Mouse (Mus musculus): ENCODE results near the gene Olfr764-ps1. TPM values are rescaled to one million over a fixed set of nuclear protein-coding genes. Genes with fewer than 3 reads are reported as not detected.
"Not testable (repeated sequence)": the region's sequence is repeated elsewhere in the genome, so short reads cannot be mapped to it uniquely, and the experiment has no call there.

The Olfr764-ps1 gene
- not detected in 2 replicates for polyA plus RNA-seq (2012; ENCODE audit: insufficient read depth, insufficient read length, missing spikeins)

DNA sequence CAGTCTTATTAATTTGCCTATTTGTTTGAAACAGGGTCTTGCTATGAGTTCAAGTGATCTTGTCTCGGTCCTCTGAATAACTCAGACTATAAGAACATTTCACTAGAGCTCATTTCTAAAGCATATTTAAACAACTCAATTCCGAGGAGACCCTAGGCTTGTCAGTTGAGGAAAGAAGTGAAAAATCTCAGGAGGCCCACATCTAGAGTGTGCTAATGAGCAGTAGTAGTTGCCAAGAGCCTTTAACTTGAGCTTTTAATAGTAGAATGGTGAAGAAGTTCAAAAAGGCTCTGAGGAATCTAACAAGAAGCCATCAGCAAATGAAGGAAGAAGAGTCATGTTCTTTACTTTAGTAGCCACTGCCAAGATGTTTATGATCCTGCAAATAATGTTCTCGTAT is at the start of gene Olfr764-ps1:
Gene Olfr764-ps1, minus strand, starts transcription at position 101 of the 400 bp plus-strand sequence.
- H3K4me1 ChIP-seq (ENCODE audit: control insufficient read depth, insufficient read depth, low read length), result no peaks in the 10 kb centered on the region
- no peak for TF ChIP-seq CTCF (IDR thresholded peaks at IDR 0.05; ENCODE audit: low read depth, low read length)
- TF ChIP-seq POLR2A (IDR thresholded peaks at IDR 0.05; ENCODE audit: borderline replicate concordance, low read depth, low read length), result no peak
- no peak within 1 kb of the TSS for H3K4me3 ChIP-seq (ENCODE audit: insufficient read depth, low read length)
- no peak within 1 kb of the TSS for H3K27ac ChIP-seq (ENCODE audit: insufficient read depth, low read depth, low read length)

DNA sequence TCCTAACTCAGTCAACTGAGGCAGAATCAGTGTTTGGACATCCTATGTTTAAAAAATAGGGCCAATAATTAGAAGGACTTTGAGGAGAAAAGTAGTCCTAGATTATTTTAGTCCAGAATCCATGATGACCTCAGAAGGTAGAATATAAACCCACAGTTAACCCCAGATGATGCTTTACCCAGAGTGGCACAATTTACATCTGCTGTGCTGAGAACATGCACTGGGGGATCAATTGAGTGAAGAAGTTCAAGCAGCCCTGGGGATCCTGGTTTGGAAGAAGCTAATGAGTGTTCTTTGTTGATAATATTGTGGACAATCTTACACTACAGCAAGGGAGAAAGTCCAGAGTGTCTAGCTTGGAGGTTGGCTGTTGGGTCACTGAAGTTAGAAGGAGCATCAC is 43.1 kb upstream of the Olfr764-ps1 start, which contains the start of gene Olfr767:
Gene Olfr767, minus strand, starts transcription at position 101 of the 400 bp plus-strand sequence.
- not testable (repeated sequence) for H3K27ac ChIP-seq (ENCODE audit: insufficient read depth, low read depth, low read length); H3K4me1 ChIP-seq (ENCODE audit: control insufficient read depth, insufficient read depth, low read length); H3K4me3 ChIP-seq (ENCODE audit: insufficient read depth, low read length)

DNA sequence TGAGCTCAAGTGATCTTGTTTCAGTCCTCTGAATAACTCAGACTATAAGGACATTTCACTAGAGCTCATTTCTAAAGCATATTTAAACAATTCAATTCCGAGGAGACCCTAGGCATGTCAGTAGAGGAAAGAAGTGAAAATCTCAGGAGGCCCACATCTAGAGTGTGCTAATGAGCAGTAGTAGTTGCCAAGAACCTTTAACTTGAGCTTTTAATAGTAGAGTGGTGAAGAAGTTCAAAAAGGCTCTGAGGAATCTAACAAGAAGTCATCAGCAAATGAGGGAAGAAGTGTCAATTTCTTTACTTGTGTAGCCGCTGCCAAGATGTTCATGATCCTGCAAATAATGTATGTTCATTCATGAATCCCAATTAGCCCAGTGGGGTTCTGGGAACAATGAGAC is 29.2 kb upstream of the Olfr764-ps1 start, which contains the start of gene Olfr766-ps1:
Gene Olfr766-ps1, minus strand, starts transcription at position 101 of the 400 bp plus-strand sequence.
- Histone ChIP-seq H3K27ac (ENCODE audit: insufficient read depth, low read depth, low read length) (no peak within 1 kb of the TSS), H3K4me1 (ENCODE audit: control insufficient read depth, insufficient read depth, low read length) (no peaks in the 10 kb centered on the region), H3K4me3 (ENCODE audit: insufficient read depth, low read length) (no peak within 1 kb of the TSS)
- no peak for TF ChIP-seq CTCF (IDR thresholded peaks at IDR 0.05; ENCODE audit: low read depth, low read length)
- no peak for TF ChIP-seq POLR2A (IDR thresholded peaks at IDR 0.05; ENCODE audit: borderline replicate concordance, low read depth, low read length)

DNA sequence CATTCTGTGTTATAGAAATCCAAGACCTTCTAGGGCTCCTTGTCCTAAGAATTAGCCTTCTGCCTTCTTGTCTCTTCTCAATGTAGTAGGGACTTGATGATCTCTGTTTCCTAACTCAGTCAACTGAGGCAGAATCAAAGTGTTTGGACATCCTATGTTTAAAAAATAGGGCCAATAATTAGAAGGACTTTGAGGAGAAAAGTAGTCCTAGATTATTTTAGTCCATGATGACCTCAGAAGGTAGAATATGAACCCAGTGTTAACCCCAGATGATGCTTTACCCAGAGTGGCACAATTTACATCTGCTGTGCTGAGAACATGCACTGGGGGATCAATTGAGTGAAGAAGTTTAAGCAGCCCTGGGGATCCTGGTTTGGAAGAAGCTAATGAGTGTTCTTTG is 10.2 kb upstream of the Olfr764-ps1 start, which contains the start of gene Olfr765:
Gene Olfr765, minus strand, starts transcription at position 101 of the 400 bp plus-strand sequence.
- H3K4me1 ChIP-seq (ENCODE audit: control insufficient read depth, insufficient read depth, low read length); H3K4me3 ChIP-seq (ENCODE audit: insufficient read depth, low read length); H3K27ac ChIP-seq (ENCODE audit: insufficient read depth, low read depth, low read length): not testable (repeated sequence)

DNA sequence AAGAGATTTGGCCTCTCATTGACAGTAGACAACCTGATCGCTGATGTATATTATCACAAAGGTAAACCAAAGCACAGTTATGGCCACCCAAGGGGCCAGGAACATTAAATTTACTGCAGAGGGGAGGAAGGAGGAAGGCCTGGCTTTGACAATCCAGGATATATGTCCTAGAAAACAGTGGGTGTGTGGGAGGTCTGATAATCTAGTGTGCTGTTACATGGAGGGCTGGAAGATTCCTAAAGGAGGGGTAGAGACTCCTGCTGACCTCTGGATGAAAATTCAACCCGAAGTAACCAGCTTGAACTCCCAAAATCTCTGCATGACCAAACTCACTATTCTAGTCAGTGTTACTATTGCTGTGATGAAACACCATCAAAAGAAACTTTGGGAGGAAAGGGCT is 11.4 kb downstream of the Olfr764-ps1 start:
- H3K27ac ChIP-seq (ENCODE audit: insufficient read depth, low read depth, low read length), result no peak overlapping the region
- H3K4me3 ChIP-seq (ENCODE audit: insufficient read depth, low read length), result no peak overlapping the region
- TF ChIP-seq POLR2A (IDR thresholded peaks at IDR 0.05; ENCODE audit: borderline replicate concordance, low read depth, low read length) (no peak), CTCF (IDR thresholded peaks at IDR 0.05; ENCODE audit: low read depth, low read length) (no peak)
- no peaks in the 10 kb centered on the region for H3K4me1 ChIP-seq (ENCODE audit: control insufficient read depth, insufficient read depth, low read length)

DNA sequence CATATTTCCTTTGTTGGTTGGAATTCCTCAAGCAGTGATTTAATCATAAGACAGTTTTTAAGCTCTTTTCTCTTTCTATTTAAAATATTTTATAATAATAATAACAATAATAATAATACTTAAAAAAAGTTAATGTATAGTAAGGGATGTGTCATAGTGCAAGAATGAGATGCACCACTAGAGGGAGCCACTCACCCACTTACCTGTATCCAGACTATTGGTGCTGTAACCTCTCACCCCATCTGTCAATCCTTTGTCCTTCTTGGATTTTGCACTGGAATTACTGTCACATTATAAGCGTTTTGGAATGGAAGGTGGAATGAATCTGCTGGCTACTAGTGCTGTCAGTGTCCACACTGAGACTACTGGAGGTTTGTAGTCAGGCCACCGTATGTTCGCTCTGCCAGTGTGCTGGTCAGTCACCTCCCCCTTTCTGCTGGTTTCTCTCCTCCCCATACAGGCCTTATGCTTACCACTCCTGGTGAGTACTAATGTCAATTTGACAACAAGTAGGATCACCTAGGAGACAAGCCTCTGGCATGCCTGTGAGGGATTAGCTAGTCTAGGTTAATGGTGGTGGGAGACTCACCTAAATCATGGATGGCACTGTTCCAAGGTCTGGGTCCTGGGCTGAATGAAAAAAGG is 13.6 kb downstream of the Olfr764-ps1 start:
- Histone ChIP-seq H3K4me3 (ENCODE audit: insufficient read depth, low read length) (no peak overlapping the region), H3K4me1 (ENCODE audit: control insufficient read depth, insufficient read depth, low read length) (no peaks in the 10 kb centered on the region), H3K27ac (ENCODE audit: insufficient read depth, low read depth, low read length) (no peak overlapping the region)
- TF ChIP-seq CTCF (IDR thresholded peaks at IDR 0.05; ENCODE audit: low read depth, low read length), result no peak
- no peak for TF ChIP-seq POLR2A (IDR thresholded peaks at IDR 0.05; ENCODE audit: borderline replicate concordance, low read depth, low read length)

DNA sequence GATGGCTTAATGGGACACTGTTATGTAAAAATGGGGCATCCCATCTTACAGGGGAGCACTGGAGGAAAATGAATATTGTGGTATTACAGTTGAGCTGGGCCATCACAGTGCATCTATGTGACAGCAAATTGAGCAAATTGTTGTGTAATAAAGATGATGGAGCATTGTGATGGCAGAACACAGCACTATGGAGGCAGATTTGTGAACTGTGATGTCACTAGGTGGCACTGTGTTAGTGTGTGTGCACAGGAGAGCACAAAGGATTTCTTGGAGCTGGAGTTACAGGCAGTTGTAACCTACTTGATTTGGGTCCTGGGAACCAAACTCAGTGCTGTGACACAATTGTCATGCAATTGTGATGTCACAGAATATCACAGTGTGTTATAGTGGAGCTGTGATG is 16.4 kb downstream of the Olfr764-ps1 start:
- Histone ChIP-seq H3K4me3 (ENCODE audit: insufficient read depth, low read length) (no peak overlapping the region), H3K4me1 (ENCODE audit: control insufficient read depth, insufficient read depth, low read length) (no peaks in the 10 kb centered on the region), H3K27ac (ENCODE audit: insufficient read depth, low read depth, low read length) (no peak overlapping the region)
- TF ChIP-seq POLR2A (IDR thresholded peaks at IDR 0.05; ENCODE audit: borderline replicate concordance, low read depth, low read length), result no peak
- no peak for TF ChIP-seq CTCF (IDR thresholded peaks at IDR 0.05; ENCODE audit: low read depth, low read length)

DNA sequence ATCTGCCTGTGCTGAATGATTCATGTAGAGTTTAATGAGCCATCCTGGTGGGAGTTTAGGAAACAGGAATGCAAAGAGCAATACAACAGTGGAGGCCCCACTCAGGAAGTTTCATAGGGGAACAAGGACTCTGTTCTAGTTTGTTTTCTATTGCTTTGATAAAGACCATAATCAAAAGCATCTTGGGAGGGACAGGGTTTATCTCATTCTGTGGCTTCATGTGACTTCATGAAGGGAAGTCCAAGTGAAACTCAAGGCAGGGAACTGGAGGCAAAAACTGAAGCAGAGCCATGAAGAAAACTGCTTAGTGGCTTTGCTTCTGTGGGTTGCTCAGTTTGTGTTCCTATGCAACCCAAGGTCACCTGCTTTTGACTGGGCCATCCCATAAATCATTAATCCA is 25.2 kb downstream of the Olfr764-ps1 start:
- TF ChIP-seq CTCF (IDR thresholded peaks at IDR 0.05; ENCODE audit: low read depth, low read length), result no peak
- TF ChIP-seq POLR2A (IDR thresholded peaks at IDR 0.05; ENCODE audit: borderline replicate concordance, low read depth, low read length), result no peak
- no peak overlapping the region for H3K27ac ChIP-seq (ENCODE audit: insufficient read depth, low read depth, low read length)
- H3K4me1 ChIP-seq (ENCODE audit: control insufficient read depth, insufficient read depth, low read length), result no peaks in the 10 kb centered on the region
- no peak overlapping the region for H3K4me3 ChIP-seq (ENCODE audit: insufficient read depth, low read length)

DNA sequence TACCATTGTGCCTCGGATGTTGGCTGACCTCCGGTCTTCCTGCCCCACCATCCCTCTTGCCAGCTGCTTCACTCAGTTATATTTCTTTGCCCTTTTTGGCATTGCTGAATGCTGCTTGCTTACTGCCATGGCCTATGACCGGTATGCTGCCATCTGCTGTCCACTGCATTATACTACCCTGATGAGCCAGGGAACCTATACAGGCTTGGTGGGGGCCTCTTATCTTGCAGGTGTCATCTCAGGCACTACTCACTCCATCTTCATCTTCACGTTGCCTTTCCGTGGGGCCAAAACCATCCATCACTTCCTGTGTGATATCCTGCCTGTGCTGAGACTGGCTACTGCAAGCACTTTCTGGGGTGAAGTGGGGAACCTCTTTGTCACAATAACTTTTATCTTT is 28.2 kb downstream of the Olfr764-ps1 start:
- not testable (repeated sequence) for H3K27ac ChIP-seq (ENCODE audit: insufficient read depth, low read depth, low read length); H3K4me1 ChIP-seq (ENCODE audit: control insufficient read depth, insufficient read depth, low read length); H3K4me3 ChIP-seq (ENCODE audit: insufficient read depth, low read length)

DNA sequence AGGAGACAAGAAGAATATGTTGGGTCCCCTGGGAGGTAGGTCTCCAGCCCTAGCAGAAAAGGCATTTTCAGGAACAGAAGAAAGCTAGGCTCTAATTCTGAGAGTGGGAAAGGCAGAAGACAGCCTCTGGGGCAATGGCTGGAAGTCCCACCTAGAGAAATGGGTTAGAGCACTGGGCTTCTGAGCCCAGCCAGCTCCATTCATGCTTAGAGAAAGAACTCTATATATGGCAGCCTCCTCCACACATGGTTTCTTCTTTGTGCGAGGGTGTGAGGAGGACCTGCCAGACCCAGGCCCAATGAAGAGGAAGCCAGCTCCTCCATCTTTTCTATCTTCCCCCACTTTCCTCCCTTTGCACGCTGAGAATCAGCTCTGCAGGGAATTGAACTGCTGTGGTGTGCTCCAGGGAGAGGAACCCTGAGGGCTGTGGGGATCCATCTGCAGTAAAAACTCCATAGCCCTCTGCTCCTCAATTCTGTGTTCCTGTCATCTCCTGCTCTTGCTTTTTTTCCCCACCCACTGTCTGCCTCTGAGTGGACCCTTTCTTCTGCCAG is 29.3 kb downstream of the Olfr764-ps1 start, which contains the start of gene Olfr763:
Gene Olfr763, plus strand, starts transcription at position 504 of the 554 bp plus-strand sequence.
- no peak for TF ChIP-seq POLR2A (IDR thresholded peaks at IDR 0.05; ENCODE audit: borderline replicate concordance, low read depth, low read length)
- no peak for TF ChIP-seq CTCF (IDR thresholded peaks at IDR 0.05; ENCODE audit: low read depth, low read length)
- Histone ChIP-seq H3K4me1 (ENCODE audit: control insufficient read depth, insufficient read depth, low read length) (no peaks in the 10 kb centered on the region), H3K4me3 (ENCODE audit: insufficient read depth, low read length) (no peak within 1 kb of the TSS), H3K27ac (ENCODE audit: insufficient read depth, low read depth, low read length) (no peak within 1 kb of the TSS)
